Mouse (Mus musculus): ENCODE data around the gene Lrrc72. TPM values are rescaled to one million over a fixed set of nuclear protein-coding genes. Genes with fewer than 3 reads are reported as not detected.

Gene Lrrc72
- polyA plus RNA-seq, 1 experiment from 2014 or later: not detected

GRCm38 (mm10) chr12:36182570-36182969 is 70.6 kb downstream of the Lrrc72 start:
- H3K4me1 ChIP-seq (replicated peaks): no peaks in the 10 kb centered on the region
- H3K36me3 ChIP-seq: peaks cover 43% of the 10 kb centered on the region
- no peaks in the 10 kb centered on the region for H3K27me3 ChIP-seq
- WGBS: 86% methylated on average over 6 of the region's 6 CpGs
- H3K4me3 ChIP-seq: no peak overlapping the region
- H3K9ac ChIP-seq: no peak overlapping the region
- no peaks in the 10 kb centered on the region for H3K9me3 ChIP-seq
- ATAC-seq (ENCODE audit: low FRiP score, low read depth): no peak
- no peak overlapping the region for H3K4me2 ChIP-seq
- H3K27ac ChIP-seq (replicated peaks): no peak overlapping the region

DNA sequence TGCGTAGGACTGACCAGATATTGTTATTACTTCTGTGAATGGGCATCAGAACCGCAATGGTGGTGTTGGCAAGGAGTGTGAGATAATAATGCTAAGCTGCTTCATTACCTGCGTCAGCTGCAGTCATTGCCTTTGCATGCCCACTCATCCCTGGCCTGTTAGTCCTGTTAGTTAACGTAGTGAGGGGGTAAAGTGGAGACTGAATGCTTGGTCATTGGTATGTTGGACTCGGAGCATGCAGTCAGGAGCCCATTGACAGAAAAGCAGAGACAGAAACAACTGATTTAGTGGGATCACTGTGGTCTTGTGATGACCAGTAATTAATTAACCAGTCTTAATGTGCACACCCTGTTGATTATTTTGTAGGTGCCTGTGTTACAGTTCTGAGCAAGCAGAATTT is 76.0 kb downstream of the Lrrc72 start:
- H3K9me3 ChIP-seq: no peaks in the 10 kb centered on the region
- H3K4me1 ChIP-seq (replicated peaks): no peaks in the 10 kb centered on the region
- H3K9ac ChIP-seq: no peak overlapping the region
- WGBS: 91% methylated on average over 5 of the region's 5 CpGs
- peaks cover 53% of the 10 kb centered on the region for H3K36me3 ChIP-seq
- H3K27ac ChIP-seq (replicated peaks): no peak overlapping the region
- no peak overlapping the region for H3K4me3 ChIP-seq
- H3K4me2 ChIP-seq: no peak overlapping the region
- no peak for ATAC-seq (ENCODE audit: low FRiP score, low read depth)
- no peaks in the 10 kb centered on the region for H3K27me3 ChIP-seq

- no peak for ATAC-seq (ENCODE audit: low FRiP score, low read depth)
- no peaks in the 10 kb centered on the region for H3K36me3 ChIP-seq
Observed at GRCm38 (mm10) chr12:36165299-36165698, 87.9 kb downstream of the Lrrc72 start.

DNA sequence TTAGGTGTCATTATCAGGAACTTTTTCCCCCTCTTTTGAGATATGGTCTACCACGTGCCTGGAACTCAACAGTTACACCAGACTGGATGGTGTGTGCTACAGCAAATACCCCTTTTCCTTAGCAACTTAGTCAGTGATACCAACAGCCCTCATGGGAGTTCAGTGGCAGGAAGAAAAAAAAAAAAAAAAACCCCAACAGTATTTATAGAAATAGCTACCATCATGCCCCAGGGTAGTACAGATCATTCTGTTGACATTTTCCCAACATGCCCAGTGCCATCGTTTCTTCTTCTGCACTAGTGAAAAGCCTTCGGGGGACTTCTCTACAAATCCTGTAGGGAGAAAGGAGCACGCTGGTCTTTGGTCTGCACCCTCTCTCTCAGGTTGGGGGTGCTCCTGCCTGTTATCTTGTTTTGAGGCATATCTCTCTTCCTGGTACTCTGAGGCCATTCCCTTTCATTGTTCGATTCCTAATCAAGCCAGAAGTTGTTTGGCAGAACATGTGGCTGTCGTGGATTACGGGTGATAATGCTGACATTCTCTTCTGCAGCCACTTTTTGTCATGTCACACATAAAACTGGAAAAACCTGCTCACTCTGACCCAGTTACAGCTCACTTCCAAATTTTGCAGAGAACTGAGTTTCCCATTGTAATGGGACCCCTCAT is 88.9 kb downstream of the Lrrc72 start:
- no peak overlapping the region for H3K4me3 ChIP-seq

More at GRCm38 (mm10) chr12:36165299-36165698, 87.9 kb downstream of the Lrrc72 start:
- H3K4me1 ChIP-seq (replicated peaks): peaks cover 5% of the 10 kb centered on the region; the same call in 1 of the 2 replicates
- no peak overlapping the region for H3K4me3 ChIP-seq
- no peak overlapping the region for H3K27ac ChIP-seq (replicated peaks)
- 80% methylated on average over 1 of the region's 1 CpGs for WGBS
- H3K9me3 ChIP-seq: no peaks in the 10 kb centered on the region
- H3K27me3 ChIP-seq: no peaks in the 10 kb centered on the region
- no peak overlapping the region for H3K4me2 ChIP-seq
- H3K9ac ChIP-seq: no peak overlapping the region

More for the DNA sequence above, 88.9 kb downstream of the Lrrc72 start:
- 86% methylated on average over 7 of the region's 7 CpGs for WGBS
- Histone ChIP-seq H3K27ac (replicated peaks) (no peak overlapping the region), H3K36me3 (no peaks in the 10 kb centered on the region), H3K27me3 (no peaks in the 10 kb centered on the region), H3K4me1 (replicated peaks) (peaks cover 5% of the 10 kb centered on the region; the same call in 1 of the 2 replicates), H3K9ac (no peak overlapping the region), H3K9me3 (no peaks in the 10 kb centered on the region), H3K4me2 (no peak overlapping the region)
- ATAC-seq (ENCODE audit: low FRiP score, low read depth): no peak

Other genes with a start within 250 kb of the Lrrc72 start
- 406 and 422 TPM in 2 replicates for gene Tspan13, start 210.9 kb downstream of the Lrrc72 start, polyA plus RNA-seq (2015; fragmentation: Nextera tagmentation; extraction: Ambion mirVana)
- 67.7 and 75.4 TPM in 2 replicates for gene Ankmy2, start 96.3 kb downstream of the Lrrc72 start, polyA plus RNA-seq (2015; fragmentation: Nextera tagmentation; extraction: Ambion mirVana)
- gene Bzw2, start 95.3 kb downstream of the Lrrc72 start, polyA plus RNA-seq (2015; fragmentation: Nextera tagmentation; extraction: Ambion mirVana): 343 and 347 TPM in 2 replicates
- gene Sostdc1, start 60.7 kb upstream of the Lrrc72 start, polyA plus RNA-seq (2015; fragmentation: Nextera tagmentation; extraction: Ambion mirVana): 21.3 and 26.6 TPM in 2 replicates
- gene Ispd, start 128.1 kb upstream of the Lrrc72 start, polyA plus RNA-seq (2015; fragmentation: Nextera tagmentation; extraction: Ambion mirVana): 13.9 and 15.3 TPM in 2 replicates
- gene D630036H23Rik, start 128.8 kb upstream of the Lrrc72 start, polyA plus RNA-seq (2015; fragmentation: Nextera tagmentation; extraction: Ambion mirVana): 2.9 and 3.2 TPM in 2 replicates